Mouse (Mus musculus) v-Abl transformed pro-B cells (cell line): ENCODE results near the gene Bsx.

ENCODE experiments used
- in situ Hi-C, 2 experiments: fragments of 400-800 bp; cut with MboI; formaldehyde crosslinking; loops; one replicate each; pipeline ENCODE4 v1.15.1; 2025; ENCODE audit not compliant: unreplicated experiment in 2 of 2

The Bsx gene

DNA sequence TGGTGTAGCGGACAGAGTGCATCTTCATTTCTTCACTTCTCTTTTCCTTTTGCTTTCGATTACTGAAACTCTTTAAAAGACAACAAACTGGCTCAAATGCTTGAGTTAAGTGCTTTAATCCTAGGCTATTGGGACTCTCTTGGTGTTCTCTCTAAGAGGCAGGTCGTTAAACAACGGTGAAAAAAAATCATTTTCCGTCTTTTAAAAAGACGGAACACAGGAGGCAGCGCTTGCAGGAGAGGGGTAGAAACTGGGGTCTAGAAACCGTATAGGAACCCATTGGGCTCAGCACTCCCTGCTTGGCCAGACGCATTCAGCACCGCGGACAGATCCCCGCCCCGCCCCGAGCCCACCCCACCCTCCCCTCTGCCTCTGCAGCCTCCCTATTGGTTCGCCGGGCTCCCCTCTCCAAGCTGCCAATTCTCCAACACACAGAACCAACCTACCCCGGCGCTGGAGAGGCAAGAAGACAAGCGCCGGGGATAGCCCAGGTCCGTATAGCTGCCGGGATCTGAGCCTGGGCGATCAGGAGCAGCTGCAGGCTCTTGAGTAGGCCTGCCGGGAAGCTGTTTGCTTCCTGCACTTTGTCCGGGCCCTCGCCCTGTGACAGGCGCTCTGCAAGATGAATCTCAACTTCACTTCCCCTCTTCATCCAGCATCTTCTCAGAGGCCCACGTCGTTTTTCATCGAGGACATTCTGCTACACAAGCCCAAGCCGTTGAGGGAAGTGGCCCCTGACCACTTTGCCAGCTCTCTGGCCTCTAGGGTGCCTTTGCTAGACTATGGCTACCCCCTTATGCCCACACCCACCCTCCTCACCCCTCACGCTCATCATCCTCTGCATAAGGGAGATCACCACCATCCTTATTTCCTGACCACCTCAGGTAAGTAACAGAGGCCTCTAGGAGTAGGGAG, at the start of gene Bsx:
Gene Bsx (plus strand): TSS at position 572 of the 915 bp plus-strand sequence.
- in situ Hi-C loops, result no loop called here

DNA sequence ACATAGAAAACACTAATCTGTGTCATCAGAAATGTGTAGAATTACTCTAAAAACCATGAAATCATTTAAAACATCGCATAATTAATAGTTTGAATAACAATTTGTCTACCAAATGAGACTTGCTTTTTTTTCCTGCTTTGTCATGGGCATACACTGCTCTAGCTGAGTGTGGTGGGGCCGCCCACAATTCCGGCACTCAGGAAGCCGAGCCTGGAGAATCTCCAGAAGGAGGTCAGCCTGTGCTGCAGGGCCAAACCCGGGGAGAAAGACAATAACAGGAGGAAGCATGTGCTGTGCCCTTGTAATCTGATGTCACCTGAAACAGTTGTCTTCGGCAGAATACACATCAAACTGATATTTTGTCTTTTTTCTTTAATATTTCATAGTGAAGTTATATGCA, 48.3 kb upstream of the Bsx start:
- in situ Hi-C loops, result no loop called here

DNA sequence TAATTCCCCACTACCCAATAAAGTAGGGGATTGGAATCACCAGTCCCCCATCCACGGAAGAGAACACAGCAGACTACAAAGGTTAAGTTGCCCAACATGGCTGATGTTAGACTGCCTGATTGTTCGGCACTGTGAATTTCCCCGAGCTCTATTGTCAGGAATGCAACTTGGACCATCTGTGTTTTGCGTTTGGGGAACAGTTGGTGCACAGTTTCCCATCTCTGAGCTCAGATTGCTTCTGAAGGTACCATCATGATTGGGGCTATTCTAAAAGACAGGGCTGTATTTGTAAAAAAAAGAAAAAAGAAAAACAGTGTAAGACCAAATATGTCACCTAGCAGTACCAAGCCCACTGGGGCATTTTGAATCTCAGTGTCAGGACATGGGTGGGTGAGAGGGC, 46.6 kb upstream of the Bsx start:
- in situ Hi-C loops, result no loop called here

DNA sequence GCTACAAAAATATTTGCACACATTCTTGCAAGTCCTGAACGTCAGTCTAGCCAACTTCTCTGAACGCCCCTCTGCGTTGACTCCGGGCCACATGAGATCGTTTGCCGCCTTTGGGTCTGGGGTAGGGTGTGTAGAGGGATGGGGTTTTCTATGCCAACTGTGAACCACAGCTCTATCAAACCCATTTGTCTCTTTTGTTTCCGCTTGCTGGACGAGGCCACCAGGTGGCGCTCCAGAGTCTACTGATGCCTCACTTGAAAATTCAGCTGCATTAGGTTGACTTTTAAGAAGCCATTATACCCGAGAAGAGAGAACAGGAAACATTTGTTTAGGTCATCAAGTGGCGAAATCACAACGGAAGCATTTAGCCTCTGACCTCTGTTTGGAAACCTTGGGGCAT, 39.4 kb upstream of the Bsx start:
- in situ Hi-C loops, result loop anchor here in 1 of 2 experiments (5.0 to 10.0 kb wide), 2 partner anchors 193 to 360 kb away; no protein-coding TSS in a partner anchor

DNA sequence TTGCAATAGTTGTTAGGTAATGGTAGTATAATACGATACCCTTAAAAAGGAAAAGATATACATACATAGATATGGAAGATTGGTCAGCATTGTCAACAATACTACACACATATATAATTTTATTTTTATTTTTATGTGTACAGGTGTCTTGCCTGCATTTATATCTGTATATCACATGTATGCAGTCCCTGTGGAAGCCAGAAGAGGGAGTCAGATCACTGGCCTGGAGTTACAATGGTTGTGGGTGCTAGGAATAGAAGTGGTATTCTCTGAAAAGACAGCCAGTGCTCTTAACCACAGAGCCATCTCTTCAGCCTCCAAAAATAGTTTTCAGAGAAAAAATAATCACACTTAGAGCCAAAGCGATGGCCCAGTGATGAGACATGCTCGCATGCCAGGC, 37.2 kb upstream of the Bsx start:
- in situ Hi-C loops, result loop anchor here (5.0 to 10.0 kb wide), 3 partner anchors 141 to 358 kb away; no protein-coding TSS in a partner anchor

DNA sequence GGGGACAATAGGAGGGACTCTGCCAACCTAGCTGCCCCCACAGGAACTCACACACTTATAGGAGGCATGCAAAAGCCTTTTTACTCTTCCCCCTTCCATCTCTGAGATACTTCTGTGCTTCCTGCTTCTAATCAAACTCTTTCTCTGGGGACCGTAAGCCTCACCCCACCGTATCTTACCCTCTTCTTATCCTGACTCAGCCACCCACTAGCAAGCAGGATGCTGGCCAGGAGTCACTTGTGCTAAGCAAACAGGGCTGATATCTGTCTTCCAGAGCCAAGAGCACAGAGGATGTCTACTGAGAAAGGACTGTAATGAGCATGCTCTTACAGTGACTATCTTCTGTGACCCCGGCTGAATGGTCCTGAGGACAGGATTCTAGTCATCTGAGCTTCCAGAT, 34.3 kb upstream of the Bsx start:
- in situ Hi-C loops, result loop anchor here (5.0 to 10.0 kb wide), 3 partner anchors 138 to 355 kb away; no protein-coding TSS in a partner anchor

DNA sequence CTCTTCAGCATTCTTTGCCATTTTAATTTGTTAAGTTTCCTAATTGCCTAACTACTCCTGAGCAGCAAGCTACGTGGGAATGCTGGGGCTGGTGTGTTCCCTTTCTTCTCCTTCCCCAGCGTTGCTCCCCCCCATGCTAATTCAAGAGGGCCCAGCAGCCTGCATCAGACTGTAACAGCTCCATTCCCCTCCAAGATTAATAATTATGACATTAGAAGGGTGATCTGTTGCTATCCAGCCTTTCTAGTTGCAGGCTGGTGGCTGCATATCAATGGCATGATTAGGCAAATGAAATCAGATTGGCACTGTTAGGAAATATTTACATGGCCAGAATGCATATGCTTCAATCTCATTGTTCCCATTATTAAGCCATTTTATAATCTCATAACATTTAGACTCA, 22.4 kb upstream of the Bsx start:
- in situ Hi-C loops, result no loop called here

DNA sequence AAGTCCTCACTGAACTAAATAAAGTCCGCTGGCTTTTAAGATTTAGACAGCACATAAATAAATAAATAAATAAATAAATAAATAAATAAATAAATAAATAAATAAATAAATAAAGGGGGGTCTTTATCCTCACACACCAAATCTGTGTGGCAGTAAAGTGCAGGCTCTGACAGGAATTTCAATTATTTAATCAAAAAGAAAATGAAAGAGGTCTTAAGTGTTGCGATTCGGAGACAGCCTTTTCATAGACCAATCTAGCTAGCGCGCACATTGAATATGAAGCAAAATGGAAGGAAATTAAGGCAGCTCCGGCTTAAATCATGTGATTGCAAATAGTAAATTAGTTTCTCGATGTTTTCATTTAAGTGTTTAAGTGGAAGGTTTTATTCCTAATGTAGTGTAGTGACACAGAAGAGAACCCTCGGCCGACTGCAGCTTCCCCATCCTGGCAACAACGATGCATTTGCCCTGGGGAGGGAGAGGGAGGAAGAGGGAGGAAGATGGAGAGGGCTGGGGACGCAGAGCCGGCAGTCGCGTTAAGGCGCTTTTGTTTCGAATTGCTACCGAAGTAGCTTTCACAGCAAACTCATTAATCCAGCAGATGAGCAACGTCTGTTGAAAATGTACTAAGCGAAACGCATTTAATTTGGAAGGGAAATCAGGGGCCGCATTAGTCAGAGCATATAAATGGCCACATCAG, 15.3 kb upstream of the Bsx start:
- in situ Hi-C loops, result no loop called here

DNA sequence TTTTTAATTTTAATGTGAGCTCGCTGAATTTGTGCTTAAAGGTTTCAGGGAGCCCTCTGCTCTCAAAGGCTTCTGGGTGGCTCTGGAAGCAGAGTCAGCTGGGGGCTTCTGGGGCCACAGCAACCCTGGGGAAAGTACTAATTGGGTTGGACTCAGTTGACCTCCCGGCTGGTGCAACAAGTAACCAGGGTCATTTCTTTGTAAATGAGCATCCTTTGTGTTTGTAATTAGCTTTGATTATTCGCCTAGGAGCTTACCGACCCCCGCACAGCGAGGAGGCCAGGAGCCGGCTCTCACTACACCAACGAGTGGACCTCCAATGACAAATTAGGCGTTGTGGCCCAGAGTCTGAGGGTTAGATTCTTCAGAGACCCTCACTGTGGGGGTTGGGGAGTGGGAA, 14.7 kb upstream of the Bsx start:
- in situ Hi-C loops, result no loop called here

DNA sequence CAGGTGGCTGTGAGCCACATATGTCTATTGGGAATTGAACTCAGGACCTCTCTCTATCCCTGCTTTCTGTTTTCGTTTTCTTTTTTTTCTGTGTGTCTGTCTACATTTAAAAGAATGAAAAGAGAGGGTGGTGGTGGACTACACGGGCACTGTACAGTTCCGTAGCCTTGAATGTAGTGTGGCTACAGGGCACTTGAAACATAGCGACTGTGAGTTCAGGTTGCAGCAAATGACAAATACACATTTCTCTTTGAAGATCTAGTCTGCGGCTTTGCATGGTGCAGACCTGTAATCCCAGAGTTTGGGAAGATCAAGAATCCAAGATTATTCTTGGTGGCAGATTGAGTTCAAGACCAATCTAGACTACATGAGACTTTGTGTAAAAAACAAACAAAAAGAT, 3.6 kb upstream of the Bsx start:
- in situ Hi-C loops, result no loop called here

DNA sequence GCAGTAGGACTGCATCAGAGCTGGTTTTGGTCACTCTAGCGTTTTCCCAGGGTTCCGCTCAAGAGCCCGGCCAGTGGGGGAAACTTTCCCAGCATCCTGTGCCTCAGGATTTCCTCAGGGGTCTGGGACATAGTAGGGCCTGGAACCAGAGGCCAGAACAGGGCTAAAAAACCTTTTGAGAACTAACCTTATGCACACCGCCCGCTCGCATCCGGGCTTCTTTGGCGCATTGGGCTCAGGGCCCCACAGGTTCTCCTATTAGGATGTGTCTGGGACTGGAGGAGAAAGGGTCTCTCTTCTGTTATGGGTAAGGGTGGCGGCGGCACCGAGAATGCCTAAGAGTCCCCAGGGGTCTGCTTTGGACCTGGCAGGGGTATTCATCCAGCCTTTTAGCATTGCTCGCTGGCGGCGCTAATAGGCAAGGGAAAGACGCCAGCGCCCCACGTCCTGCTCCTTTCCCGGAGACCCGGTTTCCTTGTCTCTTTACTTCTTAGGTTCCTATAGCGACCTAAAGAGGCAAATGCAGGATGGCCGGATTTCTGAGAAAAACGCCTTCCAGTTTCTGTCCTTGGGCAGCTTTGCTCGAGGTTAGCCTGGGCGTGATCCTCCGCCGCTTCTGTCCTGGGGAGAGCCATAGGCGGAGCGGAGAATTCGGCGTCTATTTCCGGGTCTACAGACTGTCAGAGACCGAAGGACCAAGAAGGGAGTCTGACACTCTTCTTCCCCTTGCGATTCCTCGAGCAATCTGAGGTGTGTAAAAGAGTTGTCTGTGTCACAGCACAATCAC, 2.4 kb upstream of the Bsx start:
- in situ Hi-C loops, result no loop called here

DNA sequence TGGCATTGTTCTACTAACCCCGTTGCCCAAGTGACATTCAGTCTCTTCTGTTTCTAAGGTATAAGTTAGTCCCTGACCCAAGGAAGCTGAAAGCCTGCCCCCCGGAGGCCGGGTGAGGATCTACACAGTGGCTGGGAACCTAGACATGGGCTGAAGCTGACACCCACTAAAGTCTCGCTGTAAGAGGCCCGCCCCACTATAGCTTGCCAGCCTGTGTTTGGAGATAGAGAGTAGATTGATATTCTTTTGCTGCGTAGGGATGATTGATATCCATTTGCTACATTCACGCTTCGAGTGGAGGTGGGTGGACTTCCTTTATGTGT, 1.8 kb upstream of the Bsx start:
- in situ Hi-C loops, result no loop called here

DNA sequence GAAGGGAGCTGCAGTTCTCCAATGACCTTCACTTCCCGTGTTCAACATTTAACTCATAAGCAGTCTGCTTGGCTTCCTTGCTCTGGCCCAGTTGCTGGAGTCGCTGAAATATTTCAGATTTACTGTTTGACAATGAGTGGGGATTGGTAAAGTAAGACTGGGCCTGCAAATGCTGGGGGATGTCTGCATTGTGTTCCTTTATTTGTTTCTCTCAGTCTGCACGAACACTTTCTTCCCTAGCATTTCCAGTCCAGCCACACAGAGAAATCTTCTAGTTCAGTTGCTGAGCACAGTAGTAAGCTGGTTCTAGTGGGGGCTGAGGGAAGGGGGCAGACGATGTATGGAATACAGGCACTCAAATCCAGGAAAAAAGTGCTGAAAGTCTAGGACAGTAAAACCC, 1.0 kb downstream of the Bsx start:
- in situ Hi-C loops, result no loop called here

DNA sequence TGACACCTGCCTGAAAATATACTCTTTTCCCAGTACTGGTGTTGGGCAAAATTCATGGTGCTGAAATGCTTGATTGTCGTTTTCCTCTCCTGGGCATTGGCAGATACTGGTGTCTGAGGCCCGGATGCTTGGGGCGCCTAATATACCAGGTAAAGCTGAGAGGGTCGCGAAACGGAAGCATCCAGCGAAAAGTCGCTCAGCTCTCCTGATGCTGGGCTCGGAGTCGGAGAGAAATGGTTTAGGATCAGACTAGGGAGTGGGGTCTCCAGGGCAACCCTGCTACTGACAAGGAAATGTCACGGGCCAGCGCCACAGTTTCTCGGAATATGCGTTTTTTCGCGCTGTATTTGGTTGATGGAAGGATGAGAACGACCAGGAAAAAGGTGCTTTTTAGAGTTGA, 1.5 kb downstream of the Bsx start:
- in situ Hi-C loops, result no loop called here

DNA sequence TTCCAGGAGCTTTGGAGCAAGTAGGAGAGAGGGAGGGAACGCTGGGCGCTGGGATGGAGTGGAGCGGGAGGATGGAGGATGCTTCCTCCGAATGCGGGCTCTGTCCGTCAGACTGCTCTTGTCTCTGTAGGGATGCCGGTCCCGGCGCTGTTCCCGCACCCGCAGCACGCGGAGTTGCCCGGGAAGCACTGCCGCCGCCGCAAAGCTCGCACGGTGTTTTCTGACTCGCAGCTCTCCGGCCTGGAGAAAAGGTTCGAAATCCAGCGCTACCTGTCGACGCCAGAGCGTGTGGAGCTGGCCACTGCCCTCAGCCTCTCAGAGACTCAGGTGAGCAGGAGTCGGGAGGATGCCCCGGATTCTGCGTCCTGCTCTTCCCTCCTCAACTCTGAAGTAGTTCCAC, 2.2 kb downstream of the Bsx start:
- in situ Hi-C loops, result no loop called here

DNA sequence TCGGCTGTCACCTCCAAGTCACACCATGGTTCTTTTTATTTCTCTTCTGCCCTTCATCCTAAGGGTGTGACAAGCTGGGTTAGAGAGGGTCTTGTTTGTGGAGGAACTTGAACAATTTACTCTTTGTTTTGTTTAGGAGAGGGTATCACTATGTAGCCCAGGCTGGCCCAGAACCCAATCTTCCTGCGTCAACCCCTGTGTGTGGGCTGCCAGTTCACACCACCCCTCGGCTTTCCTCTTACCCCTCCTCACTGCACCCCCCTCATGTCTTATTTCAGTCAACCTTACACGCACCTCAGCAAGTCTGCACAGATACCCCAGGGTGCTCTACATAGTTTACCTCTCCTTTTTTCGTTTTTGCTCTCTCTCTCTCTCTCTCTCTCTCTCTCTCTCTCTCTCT, 2.8 kb downstream of the Bsx start:
- in situ Hi-C loops, result no loop called here

DNA sequence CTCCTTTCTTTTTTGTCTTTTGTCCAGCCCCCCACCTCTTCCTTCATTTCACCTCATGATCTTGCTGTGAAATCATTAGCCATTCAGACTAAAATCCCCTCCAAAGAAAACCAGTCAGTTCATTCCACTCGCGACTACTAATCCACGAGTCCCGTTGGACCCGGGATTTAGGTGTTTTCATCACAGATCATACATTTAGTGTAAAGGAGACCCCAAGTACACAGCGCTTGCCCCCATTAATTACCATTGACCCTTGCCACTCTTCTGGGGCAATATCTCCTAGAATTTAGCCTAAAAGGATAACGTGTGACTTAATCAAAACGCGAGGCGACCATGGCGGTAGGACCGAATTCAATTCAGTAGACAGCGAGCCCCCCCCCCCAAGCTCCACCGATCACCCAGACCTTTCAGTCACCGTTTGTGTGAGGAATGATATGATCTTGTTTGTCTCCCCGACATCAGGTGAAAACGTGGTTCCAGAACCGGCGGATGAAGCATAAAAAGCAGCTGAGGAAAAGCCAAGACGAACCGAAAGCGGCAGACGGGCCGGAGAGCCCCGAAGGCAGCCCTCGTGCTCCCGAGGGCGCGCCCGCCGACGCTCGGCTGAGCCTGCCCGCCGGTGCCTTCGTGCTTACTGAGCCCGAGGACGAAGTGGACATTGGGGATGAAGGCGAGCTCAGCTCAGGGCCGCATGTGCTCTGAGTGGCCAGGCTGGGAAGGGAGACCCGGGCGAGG, 3.4 kb downstream of the Bsx start:
- in situ Hi-C loops, result no loop called here

DNA sequence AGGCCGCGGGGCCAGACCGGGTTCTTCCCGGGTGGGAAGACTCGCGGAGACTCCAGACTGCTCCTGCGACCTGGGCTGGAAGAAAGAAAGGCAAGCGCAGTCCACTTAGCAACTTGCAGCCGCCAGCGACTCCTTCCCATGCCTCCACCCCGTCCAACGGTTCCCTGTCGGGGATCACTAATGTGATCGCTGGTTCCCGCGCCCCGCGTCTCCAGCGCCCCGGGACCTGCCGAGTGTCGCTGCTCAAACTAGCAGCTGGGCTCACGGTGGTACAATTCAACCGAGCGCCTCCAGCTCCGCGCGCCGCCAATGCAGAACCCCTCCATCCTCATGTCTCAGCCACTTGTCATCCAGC, 3.9 kb downstream of the Bsx start:
- in situ Hi-C loops, result no loop called here

DNA sequence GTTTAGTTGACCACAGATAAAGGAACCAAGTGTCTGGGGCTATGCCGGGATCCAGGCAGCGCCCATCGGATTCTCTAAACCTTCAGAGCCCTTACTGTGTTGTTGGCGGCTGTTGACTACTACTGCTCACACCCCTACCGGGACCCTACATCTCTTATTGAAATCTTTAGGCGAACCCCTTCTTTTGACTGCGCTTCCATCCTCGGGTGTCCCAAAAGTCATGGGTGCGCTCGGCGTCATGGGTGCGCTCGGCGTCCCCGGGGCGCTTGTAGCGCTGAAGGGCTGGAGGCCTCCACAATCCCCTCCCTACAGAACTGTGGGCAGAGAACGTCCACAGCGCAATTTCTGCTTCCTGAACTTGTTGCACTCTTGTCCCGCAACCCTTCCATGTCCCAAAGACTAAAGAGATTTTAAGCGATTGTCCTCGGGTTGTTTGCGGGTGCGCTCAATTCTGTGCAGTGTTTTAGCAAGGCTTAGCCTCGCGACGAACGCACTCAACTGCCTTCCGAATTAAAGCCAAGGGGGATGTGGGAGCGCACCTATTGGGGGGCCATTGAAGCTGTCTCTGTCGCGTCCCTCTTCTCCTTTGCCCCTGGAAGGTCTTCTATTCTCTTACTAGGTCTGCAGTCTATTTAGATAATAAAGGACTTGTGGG, 4.5 kb downstream of the Bsx start:
- in situ Hi-C loops, result no loop called here

DNA sequence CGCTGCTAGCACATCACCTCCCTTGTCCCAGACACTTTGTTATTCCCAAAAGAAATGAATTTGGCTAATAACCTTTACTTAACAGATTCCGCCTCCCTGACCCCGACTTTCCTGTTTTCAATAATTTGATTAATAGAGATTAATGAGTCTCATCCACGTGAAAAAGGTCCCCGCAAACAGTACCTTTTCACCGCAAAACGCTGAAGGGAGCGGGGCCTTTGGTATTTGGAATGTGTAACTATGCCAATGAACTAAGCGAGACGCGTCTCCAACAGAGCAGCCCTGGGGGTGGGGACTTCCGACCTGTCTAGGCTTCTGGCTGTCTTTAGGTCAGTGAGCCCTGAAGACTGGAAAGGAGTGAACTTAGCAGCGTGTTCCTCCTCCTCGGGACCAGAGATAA, 5.1 kb downstream of the Bsx start:
- in situ Hi-C loops, result no loop called here
